Mouse (Mus musculus) cerebellum, postnatal 36 days (tissue): ENCODE measurements around the gene Rapgef1.

ENCODE experiments used
- DNase-seq, 2 experiments: peaks; one replicate each; pipeline ENCODE4 v3.0.0; 2021 to 2022; ENCODE audit warnings: mixed read lengths in 2 of 2

Gene Rapgef1

GRCm38 (mm10) chr2:29619484-29620300 lies at the start of gene Rapgef1:
Gene Rapgef1 (plus strand): TSS chr2:29619720.
- DNase-seq, result peak; percentile 88 to 94

GRCm38 (mm10) chr2:29571921-29572700 lies 47.4 kb upstream of the Rapgef1 start:
- no peak for DNase-seq

DNA sequence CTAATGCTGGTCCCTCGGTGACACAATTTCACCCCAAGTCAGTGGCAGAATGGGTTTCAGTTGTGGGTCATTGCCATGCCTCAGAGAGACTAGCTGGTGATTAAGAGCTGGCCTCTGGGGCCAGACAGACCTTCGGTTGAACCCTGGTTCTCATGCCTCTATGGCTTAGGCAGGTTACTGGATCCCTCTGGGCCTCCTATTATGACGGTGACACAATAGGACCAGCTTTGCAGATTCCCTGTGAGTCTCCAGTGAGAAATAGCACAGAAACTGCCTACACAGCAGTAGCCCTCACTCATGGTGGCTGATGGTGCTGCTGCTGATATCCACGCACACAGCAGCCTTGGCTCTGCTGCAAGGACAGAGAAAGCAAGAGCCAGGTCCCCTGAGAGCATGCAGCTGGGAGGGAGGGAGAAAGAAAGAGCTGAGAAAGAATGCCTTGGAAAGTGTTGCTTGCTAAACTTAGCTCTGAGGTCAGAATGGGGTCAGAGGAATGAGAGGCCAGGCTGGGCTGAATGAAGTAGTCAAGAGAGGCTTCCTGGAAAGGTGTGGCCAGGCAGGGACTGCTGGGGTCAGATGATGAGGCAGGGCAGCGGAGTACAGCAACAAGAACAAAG lies 46.6 kb upstream of the Rapgef1 start:
- DNase-seq, result no peak

DNA sequence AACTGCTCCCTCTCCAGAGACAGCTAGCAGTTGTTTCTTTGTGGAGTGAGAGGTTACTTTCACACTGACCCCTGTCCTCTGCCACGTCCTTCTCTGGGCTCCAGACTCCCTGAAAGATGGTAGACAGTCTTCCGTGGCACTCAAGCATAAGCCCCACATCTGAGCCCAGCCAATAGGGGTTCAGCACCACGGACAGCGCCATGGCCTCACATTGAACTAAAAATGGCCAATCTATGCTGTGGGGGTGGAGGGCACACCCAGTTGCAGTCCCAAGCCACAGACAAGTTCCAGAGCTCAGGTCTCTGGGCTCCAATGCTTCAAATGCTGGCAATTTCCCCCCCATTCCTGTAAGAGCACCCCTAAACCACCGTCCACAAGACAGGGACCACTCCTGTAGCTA lies 45.9 kb upstream of the Rapgef1 start:
- DNase-seq, result no peak

GRCm38 (mm10) chr2:29574187-29574586 lies 45.3 kb upstream of the Rapgef1 start:
- DNase-seq, result no peak

- peak; percentile 85 to 87 for DNase-seq
These were observed 37.1 kb upstream of the Rapgef1 start for GRCm38 (mm10) chr2:29582415-29582814.

DNA sequence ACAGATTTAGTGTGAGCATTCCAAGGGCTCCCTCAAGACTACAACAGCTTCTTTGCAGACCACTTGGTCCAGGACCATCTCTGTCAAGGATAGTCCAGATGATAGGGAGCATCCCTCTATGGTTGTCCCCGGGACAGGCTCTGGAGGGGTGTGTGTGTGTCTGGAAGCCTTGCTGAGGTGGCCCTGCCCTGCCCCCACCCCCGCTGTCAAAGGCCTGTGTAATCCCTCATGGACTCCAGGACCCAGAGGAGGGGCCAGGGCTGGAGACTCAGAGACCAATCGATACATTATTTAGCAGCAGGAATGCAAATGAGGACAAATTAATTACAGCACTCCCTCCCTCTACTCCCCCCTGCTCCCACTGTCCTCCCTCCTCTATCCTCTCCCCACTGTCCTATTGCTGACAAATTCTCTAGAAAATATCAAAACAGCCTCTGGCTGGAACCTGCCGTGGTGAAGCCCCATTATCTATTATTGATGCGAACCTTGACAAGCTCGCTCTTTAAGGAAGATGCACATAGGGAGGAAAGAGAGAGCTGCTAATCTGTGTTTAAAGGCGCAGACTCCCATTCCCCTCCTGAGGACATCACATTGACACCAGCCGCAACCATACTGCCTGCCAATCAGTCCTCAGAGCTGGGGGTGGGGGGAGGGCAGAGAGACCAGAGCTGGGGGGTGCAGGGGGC lies 33.4 kb upstream of the Rapgef1 start:
- DNase-seq, result no peak

DNA sequence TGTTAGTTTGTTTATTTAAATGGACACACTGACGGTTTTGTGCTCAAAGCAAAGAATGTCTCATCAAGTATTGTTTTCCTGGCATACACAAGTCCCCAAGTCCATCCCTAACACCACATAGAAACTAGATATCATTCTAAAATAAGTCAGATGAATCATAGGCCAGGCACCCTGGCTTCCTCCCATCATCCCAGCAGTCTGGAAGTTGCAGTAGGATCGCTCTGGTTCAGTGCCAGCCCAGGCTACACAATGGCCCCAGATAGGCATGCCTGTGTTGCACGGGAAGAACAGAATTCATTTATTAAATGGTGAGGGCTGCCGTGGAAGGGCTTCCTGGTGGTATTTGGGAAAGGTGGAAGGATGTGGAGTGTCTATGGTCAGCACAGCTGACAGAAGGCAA lies 31.5 kb upstream of the Rapgef1 start:
- peak; percentile 66 to 68 for DNase-seq

DNA sequence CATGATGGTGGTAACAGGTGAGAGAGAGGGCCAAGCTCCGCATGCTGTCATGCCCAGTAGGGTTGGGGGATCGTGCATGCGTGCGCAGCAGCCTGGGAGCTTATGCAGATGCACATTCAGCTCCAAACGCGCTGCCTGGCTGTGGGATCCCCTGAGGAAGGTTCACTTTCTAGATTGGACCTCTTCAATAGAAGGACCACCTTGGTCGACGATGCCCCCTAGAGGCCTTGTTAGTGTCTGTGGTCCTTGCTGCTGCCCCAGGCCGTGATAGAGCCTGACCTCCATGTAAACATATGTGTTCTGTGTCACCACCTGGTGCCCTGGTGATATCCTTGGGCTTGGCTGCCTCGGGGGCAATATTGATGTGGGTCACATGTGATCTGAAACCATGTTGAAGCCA lies 30.3 kb upstream of the Rapgef1 start:
- no peak for DNase-seq

DNA sequence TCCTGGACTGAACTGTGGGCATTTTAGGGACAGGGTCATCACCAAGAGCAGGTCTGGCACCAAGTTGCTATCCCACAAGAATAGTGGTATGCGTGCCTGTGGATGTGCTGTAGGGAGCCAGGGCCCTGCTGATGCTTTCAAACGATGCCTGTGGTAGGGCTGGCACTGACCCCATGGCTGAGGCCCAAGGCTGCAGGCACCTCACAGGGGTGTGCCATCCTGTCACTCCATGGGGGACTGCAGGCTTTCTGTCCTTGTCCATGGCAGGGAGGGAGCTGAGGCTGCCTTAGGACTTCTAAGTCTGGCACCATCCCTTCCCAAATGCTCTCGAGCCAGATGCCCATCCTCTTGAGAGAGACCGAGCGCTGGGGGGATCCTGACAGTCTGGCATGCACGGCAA lies 27.9 kb upstream of the Rapgef1 start:
- DNase-seq, result peak; percentile 75 to 78

- DNase-seq, result no peak
These were observed 27.0 kb upstream of the Rapgef1 start for GRCm38 (mm10) chr2:29592537-29592936.

DNA sequence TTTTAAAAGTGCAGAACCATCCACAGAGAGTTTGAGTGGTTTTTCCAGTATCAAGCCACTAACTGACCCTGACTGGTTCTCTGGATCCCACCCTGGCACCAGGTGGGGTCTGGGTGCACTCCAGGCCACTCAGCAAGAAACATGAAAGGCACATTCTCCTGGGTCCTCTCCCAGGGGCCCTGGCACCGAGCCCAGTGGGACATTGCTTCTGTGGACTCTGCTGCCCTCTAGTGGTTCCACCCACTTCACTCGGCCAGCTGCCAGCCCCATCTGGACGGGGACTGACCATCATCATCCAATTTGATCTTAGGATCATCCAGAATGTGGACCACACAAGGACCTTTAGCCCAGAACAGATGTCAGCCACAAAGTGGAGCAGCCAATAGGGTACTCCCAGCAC lies 15.6 kb upstream of the Rapgef1 start:
- peak; percentile 79 for DNase-seq

DNA sequence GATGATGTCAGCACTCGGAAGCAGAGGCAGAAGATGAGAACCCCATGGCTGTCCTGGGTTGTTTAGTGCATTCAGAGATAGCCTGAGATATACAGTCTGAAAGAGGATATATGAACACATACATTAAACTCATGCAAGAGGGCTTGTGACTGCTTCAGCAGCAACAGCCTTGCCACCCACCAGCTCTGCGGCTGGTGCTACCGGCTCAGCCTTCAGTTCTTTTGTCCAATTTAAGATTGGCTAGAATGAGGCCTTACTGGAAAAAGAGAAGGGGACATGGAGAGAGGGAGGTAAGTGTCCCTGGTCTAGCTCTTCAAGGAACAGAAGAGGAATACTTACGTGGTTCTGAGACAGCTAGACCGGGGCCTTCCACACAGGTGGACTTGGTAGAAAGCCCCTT lies 13.9 kb upstream of the Rapgef1 start:
- no peak for DNase-seq

- no peak for DNase-seq
These were observed 13.1 kb upstream of the Rapgef1 start for GRCm38 (mm10) chr2:29606460-29606859.

DNA sequence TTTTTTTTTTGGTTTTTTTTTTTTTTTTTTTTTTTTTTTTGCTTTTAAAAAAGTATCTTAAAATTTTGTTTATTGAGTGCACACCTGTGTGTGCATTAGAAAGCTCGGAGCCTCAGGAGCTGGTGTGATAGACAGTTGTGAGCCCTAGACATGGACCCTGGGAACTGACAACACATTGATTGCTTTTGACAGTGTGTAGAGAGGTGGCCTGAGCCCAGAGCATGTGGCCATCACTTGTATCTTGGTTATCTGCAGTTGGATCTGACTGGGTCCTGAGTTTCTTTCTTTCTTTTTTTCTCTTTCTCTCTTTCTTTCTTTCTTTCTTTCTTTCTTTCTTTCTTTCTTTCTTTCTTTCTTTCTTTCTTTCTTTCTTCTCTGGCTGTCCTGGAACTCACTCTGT lies 2.2 kb upstream of the Rapgef1 start:
- no peak for DNase-seq

- no peak for DNase-seq
These were observed 515 bp upstream of the Rapgef1 start for GRCm38 (mm10) chr2:29618926-29619483.

GRCm38 (mm10) chr2:29620301-29620827 lies 844 bp downstream of the Rapgef1 start:
- DNase-seq, result no peak

- no peak for DNase-seq
These were observed 1.6 kb downstream of the Rapgef1 start for GRCm38 (mm10) chr2:29621163-29621562.

DNA sequence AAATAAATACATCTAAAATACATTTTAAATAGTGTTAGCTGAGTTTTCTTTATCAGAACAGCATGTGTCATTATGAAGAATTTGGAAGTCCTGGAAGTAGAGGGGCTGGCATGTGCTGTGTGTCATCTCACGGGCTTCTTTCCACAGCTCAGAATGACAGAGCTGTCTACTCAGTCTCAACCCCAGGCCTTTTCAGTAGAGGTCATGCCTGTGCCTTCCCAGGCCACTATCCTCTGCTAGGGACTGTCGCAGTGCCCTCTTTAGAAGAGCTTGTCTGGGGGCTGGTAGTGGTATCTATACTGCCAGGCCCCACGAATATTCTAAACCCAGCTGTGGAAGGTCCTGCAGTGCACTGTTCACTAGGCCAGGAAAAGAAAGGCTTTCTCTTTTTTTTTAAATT lies 2.1 kb downstream of the Rapgef1 start:
- DNase-seq, result no peak

DNA sequence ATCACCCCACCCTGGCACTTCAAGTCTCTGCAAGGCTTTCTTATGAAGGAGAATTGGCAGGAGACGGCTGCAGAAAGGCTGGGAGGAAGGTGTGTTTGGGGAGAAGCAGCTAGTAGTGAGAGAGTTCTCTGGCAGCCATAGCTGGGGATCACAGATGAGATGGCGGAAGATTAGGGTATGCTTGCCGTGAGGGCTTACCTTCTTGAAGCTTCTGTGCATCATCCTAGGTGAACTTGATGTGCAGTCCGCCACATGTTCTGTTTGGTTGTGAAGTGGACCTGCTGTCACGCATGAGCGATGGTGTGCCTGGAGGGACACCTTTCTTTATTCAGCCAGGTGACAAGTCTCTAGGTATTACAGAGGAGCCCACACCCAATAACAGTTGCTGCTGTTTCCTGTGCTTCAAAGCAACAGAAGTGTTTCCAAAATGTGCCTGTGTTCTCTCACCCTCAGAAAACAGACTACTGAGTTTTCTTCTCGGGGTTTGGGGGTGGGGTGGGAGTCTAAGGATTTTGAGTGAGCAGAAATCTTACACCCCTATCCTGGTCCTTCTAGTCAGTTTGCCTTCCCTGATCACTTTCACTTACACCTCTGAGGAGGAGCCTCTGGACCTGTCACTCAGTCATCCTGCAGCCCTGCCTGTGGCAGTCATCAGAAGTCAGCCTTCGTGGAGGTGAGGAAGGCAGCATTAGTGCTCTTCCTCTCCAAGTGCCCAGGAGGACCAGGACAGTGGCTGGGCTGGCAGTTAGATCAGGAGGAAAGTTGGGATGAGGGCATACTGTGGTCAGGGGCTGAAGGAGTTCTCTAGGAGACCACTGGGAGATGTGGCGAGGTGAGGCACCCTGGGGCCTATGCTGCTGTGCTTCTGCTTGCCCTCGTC lies 2.8 kb downstream of the Rapgef1 start:
- no peak for DNase-seq
